Mouse (Mus musculus): Measurements from ENCODE around the gene Cdcp1. TPM values are rescaled to one million over a fixed set of nuclear protein-coding genes. Genes with fewer than 3 reads are reported as not detected.
A peak's percentile ranks its signal among the peaks of the same experiment; 100 is the strongest.

Cdcp1 gene
- 0.32 and 0.49 TPM in 2 replicates for polyA plus RNA-seq (2014; fragmentation: Nextera tagmentation; extraction: Ambion mirVana)

DNA sequence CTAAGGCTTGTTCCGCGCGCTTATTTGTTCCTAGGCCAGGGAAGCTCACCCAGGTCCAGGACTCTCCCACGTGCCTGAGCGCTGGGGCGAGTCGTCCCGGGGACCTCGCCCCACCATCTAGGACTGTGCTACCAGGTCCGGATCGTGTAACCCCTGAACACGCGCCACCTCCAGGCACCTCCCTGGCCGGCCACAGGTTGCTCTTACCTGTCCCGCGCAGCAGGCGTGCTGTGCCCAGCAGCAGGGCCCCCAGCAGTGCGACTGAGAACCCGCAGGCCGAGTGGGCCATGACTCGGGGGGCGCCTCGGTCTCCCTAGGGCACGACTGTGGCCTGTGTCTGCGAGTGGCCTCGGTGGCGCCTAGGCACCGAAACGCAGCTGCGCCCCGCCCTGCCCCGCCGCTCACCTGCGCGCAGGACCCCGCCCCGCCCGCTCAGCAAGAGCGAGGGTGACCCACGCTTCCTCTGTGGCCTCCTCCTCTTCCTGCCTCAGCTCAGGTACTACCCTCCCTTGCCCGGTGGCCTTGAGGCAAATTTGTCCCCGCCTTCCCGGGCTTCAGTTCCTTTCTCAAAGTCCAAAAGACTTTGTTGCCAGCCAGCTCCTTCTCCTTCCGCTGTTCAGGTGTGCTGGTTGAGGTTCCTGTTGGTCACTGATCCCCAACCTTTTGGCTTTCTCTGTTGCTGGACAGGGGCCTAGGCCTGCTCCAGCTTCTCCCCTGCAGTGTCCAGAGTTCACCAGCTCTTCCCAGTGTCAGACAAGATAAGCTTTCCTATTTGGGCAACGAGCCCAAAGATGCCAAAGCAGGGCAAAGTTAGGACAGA lies at the start of gene Cdcp1:
Gene Cdcp1 (minus strand): TSS at position 418 of the 820 bp plus-strand sequence.
- peaks cover 25% of the 10 kb centered on the region for H3K27me3 ChIP-seq (ENCODE audit: control insufficient read depth, insufficient read depth, low read length)
- 5% methylated on average over 45 of the region's 45 CpGs for WGBS (ENCODE audit: insufficient replicate concordance)
- no peak within 1 kb of the TSS for H3K27ac ChIP-seq (ENCODE audit: low read depth, low read length)
- H3K4me3 ChIP-seq (ENCODE audit: low read depth, low read length): peak within 1 kb of the TSS; percentile 33
- H3K9ac ChIP-seq (ENCODE audit: low read depth, low read length): 0 out of 2 replicates have a peak within 1 kb of the TSS, but pooled peaks have one; percentile 40
- H3K4me2 ChIP-seq: peak within 1 kb of the TSS; percentile 73
- H3K4me1 ChIP-seq (ENCODE audit: control insufficient read depth, insufficient read depth, low read length): peaks cover 11% of the 10 kb centered on the region
- H3K36me3 ChIP-seq (ENCODE audit: control insufficient read depth, insufficient read depth, low read length): no peaks in the 10 kb centered on the region
- ATAC-seq (replicated peaks; ENCODE audit: insufficient number of reproducible peaks, low FRiP score, low TSS enrichment): no peak; the same call in 1 of the 2 replicates
- no peaks in the 10 kb centered on the region for H3K9me3 ChIP-seq (replicated peaks; ENCODE audit: control insufficient read depth, low read length)

DNA sequence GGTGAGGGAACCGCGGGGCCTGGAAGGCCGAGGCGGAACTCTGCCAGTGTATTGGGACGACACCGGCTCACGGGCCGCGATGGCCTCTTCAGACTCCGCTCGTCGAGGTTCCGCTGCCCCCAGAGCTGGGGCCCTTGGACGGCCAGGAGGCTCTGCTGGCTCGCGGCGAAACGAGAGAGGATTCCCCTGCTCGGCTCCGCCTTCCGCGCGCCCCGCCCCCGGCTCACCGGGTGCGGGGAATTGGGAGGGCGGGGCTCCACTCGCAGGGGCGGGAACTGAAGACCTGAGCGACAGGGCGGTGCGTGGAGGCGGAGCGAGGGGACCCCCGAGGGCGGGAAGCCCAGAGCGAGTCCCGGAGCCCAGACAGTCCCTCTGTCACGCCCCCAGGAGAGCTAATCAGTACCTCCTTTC lies 44.8 kb upstream of the Cdcp1 start, which contains the start of gene Tmem158:
Gene Tmem158 (minus strand): TSS at position 154 of the 411 bp plus-strand sequence.
- Histone ChIP-seq H3K27me3 (ENCODE audit: control insufficient read depth, insufficient read depth, low read length) (peaks cover 25% of the 10 kb centered on the region), H3K4me2 (peak within 1 kb of the TSS; percentile 100), H3K4me3 (ENCODE audit: low read depth, low read length) (peak within 1 kb of the TSS; percentile 69), H3K9me3 (replicated peaks; ENCODE audit: control insufficient read depth, low read length) (no peaks in the 10 kb centered on the region), H3K27ac (ENCODE audit: low read depth, low read length) (no peak within 1 kb of the TSS; the same call in 1 of the 2 replicates), H3K9ac (ENCODE audit: low read depth, low read length) (peak within 1 kb of the TSS; percentile 69), H3K4me1 (ENCODE audit: control insufficient read depth, insufficient read depth, low read length) (no peaks in the 10 kb centered on the region; the same call in 1 of the 2 replicates), H3K36me3 (ENCODE audit: control insufficient read depth, insufficient read depth, low read length) (no peaks in the 10 kb centered on the region)
- ATAC-seq (replicated peaks; ENCODE audit: insufficient number of reproducible peaks, low FRiP score, low TSS enrichment): peak; percentile 85
- WGBS (ENCODE audit: insufficient replicate concordance): 0% methylated on average over 38 of the region's 40 CpGs

GRCm38 (mm10) chr9:123259896-123260610 lies 44.2 kb upstream of the Cdcp1 start:
- Histone ChIP-seq H3K4me3 (ENCODE audit: low read depth, low read length) (peak overlapping the region; percentile 69), H3K27ac (ENCODE audit: low read depth, low read length) (no peak overlapping the region; the same call in 1 of the 2 replicates), H3K9ac (ENCODE audit: low read depth, low read length) (peak overlapping the region; percentile 69; the same call in 1 of the 2 replicates), H3K4me1 (ENCODE audit: control insufficient read depth, insufficient read depth, low read length) (no peaks in the 10 kb centered on the region; the same call in 1 of the 2 replicates), H3K4me2 (peak overlapping the region; percentile 100), H3K9me3 (replicated peaks; ENCODE audit: control insufficient read depth, low read length) (no peaks in the 10 kb centered on the region), H3K36me3 (ENCODE audit: control insufficient read depth, insufficient read depth, low read length) (no peaks in the 10 kb centered on the region), H3K27me3 (ENCODE audit: control insufficient read depth, insufficient read depth, low read length) (peaks cover 25% of the 10 kb centered on the region)
- WGBS (ENCODE audit: insufficient replicate concordance): under 1% methylated on average over 88 of the region's 92 CpGs
- ATAC-seq (replicated peaks; ENCODE audit: insufficient number of reproducible peaks, low FRiP score, low TSS enrichment): peak; percentile 80

GRCm38 (mm10) chr9:123259461-123259895 lies 43.6 kb upstream of the Cdcp1 start:
- Histone ChIP-seq H3K27me3 (ENCODE audit: control insufficient read depth, insufficient read depth, low read length) (peaks cover 25% of the 10 kb centered on the region), H3K9me3 (replicated peaks; ENCODE audit: control insufficient read depth, low read length) (no peaks in the 10 kb centered on the region), H3K36me3 (ENCODE audit: control insufficient read depth, insufficient read depth, low read length) (no peaks in the 10 kb centered on the region), H3K4me1 (ENCODE audit: control insufficient read depth, insufficient read depth, low read length) (no peaks in the 10 kb centered on the region; the same call in 1 of the 2 replicates), H3K4me3 (ENCODE audit: low read depth, low read length) (peak overlapping the region; percentile 69), H3K9ac (ENCODE audit: low read depth, low read length) (peak overlapping the region; percentile 69), H3K27ac (ENCODE audit: low read depth, low read length) (no peak overlapping the region), H3K4me2 (peak overlapping the region; percentile 100)
- WGBS (ENCODE audit: insufficient replicate concordance): under 1% methylated on average over 45 of the region's 45 CpGs
- ATAC-seq (replicated peaks; ENCODE audit: insufficient number of reproducible peaks, low FRiP score, low TSS enrichment): no peak

DNA sequence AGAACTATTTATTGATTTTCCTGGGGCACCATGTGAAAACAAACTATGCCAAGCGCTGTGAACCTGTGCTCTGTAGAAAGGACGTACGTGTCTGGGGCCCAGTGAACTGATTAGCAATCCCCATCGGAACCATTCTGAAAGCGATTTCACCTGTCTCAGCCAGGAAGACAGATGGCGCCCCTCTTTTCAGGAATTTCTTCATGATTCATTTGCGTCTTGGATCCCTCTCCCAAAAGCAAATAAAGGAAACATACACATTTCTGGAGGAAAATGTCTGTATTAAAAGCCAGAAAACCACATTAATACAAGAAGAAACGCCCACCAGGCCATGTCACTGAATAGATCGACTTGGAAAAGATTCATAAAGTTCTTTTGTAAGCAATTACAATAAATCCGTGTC lies 43.0 kb upstream of the Cdcp1 start:
- no peak for ATAC-seq (replicated peaks; ENCODE audit: insufficient number of reproducible peaks, low FRiP score, low TSS enrichment)
- H3K4me1 ChIP-seq (ENCODE audit: control insufficient read depth, insufficient read depth, low read length): no peaks in the 10 kb centered on the region; the same call in 1 of the 2 replicates
- no peak overlapping the region for H3K27ac ChIP-seq (ENCODE audit: low read depth, low read length)
- WGBS (ENCODE audit: insufficient replicate concordance): 37% methylated on average over 10 of the region's 10 CpGs
- no peak overlapping the region for H3K9ac ChIP-seq (ENCODE audit: low read depth, low read length)
- H3K4me3 ChIP-seq (ENCODE audit: low read depth, low read length): no peak overlapping the region
- H3K36me3 ChIP-seq (ENCODE audit: control insufficient read depth, insufficient read depth, low read length): no peaks in the 10 kb centered on the region
- H3K9me3 ChIP-seq (replicated peaks; ENCODE audit: control insufficient read depth, low read length): no peaks in the 10 kb centered on the region
- H3K27me3 ChIP-seq (ENCODE audit: control insufficient read depth, insufficient read depth, low read length): peaks cover 27% of the 10 kb centered on the region
- H3K4me2 ChIP-seq: no peak overlapping the region

GRCm38 (mm10) chr9:123255736-123256135 lies 39.9 kb upstream of the Cdcp1 start:
- Histone ChIP-seq H3K9ac (ENCODE audit: low read depth, low read length) (no peak overlapping the region), H3K4me1 (ENCODE audit: control insufficient read depth, insufficient read depth, low read length) (no peaks in the 10 kb centered on the region), H3K36me3 (ENCODE audit: control insufficient read depth, insufficient read depth, low read length) (no peaks in the 10 kb centered on the region), H3K9me3 (replicated peaks; ENCODE audit: control insufficient read depth, low read length) (no peaks in the 10 kb centered on the region), H3K4me2 (no peak overlapping the region), H3K4me3 (ENCODE audit: low read depth, low read length) (no peak overlapping the region), H3K27ac (ENCODE audit: low read depth, low read length) (no peak overlapping the region), H3K27me3 (ENCODE audit: control insufficient read depth, insufficient read depth, low read length) (peaks cover 27% of the 10 kb centered on the region)
- WGBS (ENCODE audit: insufficient replicate concordance): 76% methylated on average over 3 of the region's 3 CpGs
- no peak for ATAC-seq (replicated peaks; ENCODE audit: insufficient number of reproducible peaks, low FRiP score, low TSS enrichment)

DNA sequence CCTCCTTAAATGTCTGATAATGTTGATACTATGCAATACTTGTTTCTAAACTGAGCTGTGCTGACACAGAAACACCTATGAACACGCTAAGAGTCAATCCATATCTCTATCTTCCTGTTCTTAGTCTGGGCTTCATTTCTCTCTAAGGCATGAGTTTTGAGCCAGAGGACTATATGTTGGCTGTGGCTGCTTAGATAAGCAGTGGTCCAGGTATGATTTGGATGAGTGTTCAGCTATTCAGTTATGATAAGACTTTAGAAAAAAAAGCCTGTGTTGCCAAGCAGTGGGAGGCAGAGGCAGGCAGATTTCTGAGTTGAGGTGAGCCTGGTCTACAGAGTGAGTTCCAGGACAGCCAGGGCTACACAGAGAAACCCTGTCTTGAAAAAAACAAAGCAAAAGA lies 32.2 kb upstream of the Cdcp1 start:
- H3K9ac ChIP-seq (ENCODE audit: low read depth, low read length): no peak overlapping the region
- no peak overlapping the region for H3K27ac ChIP-seq (ENCODE audit: low read depth, low read length)
- H3K4me3 ChIP-seq (ENCODE audit: low read depth, low read length): no peak overlapping the region
- no peak overlapping the region for H3K4me2 ChIP-seq
- 70% methylated on average over 1 of the region's 1 CpGs for WGBS (ENCODE audit: insufficient replicate concordance)
- no peaks in the 10 kb centered on the region for H3K4me1 ChIP-seq (ENCODE audit: control insufficient read depth, insufficient read depth, low read length)
- H3K9me3 ChIP-seq (replicated peaks; ENCODE audit: control insufficient read depth, low read length): no peaks in the 10 kb centered on the region
- ATAC-seq (replicated peaks; ENCODE audit: insufficient number of reproducible peaks, low FRiP score, low TSS enrichment): no peak
- no peaks in the 10 kb centered on the region for H3K36me3 ChIP-seq (ENCODE audit: control insufficient read depth, insufficient read depth, low read length)
- no peaks in the 10 kb centered on the region for H3K27me3 ChIP-seq (ENCODE audit: control insufficient read depth, insufficient read depth, low read length)

DNA sequence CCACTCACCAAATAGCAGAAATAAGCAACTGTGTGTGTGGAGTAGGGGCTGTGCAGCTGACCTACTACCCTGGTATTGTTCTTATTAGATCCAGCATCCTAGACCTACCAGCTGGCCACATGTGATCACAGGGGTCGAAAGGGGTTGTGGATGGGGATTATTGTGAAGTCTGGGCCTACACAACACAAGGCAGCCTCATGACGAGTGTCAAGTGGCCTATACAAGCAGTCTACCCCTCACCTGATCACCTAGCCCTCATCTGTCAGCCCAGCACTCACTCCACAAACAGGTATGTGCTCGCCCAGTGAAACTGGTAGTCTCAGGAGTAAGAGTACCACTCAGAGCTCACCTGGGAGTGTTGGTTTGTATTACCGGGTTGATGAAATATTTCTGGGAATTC lies 29.3 kb upstream of the Cdcp1 start:
- H3K27me3 ChIP-seq (ENCODE audit: control insufficient read depth, insufficient read depth, low read length): no peaks in the 10 kb centered on the region
- H3K36me3 ChIP-seq (ENCODE audit: control insufficient read depth, insufficient read depth, low read length): no peaks in the 10 kb centered on the region
- ATAC-seq (replicated peaks; ENCODE audit: insufficient number of reproducible peaks, low FRiP score, low TSS enrichment): no peak
- 70% methylated on average over 4 of the region's 4 CpGs for WGBS (ENCODE audit: insufficient replicate concordance)
- no peaks in the 10 kb centered on the region for H3K4me1 ChIP-seq (ENCODE audit: control insufficient read depth, insufficient read depth, low read length)
- no peak overlapping the region for H3K4me3 ChIP-seq (ENCODE audit: low read depth, low read length)
- H3K27ac ChIP-seq (ENCODE audit: low read depth, low read length): no peak overlapping the region
- no peaks in the 10 kb centered on the region for H3K9me3 ChIP-seq (replicated peaks; ENCODE audit: control insufficient read depth, low read length)
- no peak overlapping the region for H3K9ac ChIP-seq (ENCODE audit: low read depth, low read length)
- H3K4me2 ChIP-seq: no peak overlapping the region

All from heart, embryonic 11.5 days (tissue).